Mouse (Mus musculus) embryo, embryonic 11.5 days (tissue): Measurements from ENCODE around the gene Msto1.
"Not testable (repeated sequence)": the region's sequence is repeated elsewhere in the genome, so short reads cannot be mapped to it uniquely, and the experiment has no call there.

Experiments used
- DNase-seq: peaks from one replicate; pipeline ENCODE4 v3.0.0-alpha.2; 2012; ENCODE audit warnings: low read depth, low spot score

Msto1 gene

DNA sequence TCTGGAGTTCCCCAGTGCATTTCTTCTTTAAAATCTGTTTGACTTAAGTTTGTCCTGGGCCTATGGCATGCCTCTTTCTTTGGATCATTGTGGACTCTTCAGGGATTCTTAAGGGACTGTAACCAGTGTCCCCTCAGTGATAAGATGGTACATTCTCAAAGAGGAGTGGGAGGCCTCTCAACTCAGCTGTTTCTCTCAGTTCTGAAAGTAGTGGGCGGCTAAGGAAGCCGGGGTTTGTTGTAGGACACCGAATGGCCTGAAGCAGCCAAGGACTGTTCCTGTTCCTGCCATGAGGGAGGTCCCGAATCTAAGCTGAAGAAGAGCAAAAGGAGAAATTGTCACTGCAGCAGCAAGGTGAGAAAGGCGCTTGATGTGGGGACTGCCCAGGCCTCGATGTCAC is 8.6 kb downstream of the Msto1 start:
- no peak for DNase-seq

DNA sequence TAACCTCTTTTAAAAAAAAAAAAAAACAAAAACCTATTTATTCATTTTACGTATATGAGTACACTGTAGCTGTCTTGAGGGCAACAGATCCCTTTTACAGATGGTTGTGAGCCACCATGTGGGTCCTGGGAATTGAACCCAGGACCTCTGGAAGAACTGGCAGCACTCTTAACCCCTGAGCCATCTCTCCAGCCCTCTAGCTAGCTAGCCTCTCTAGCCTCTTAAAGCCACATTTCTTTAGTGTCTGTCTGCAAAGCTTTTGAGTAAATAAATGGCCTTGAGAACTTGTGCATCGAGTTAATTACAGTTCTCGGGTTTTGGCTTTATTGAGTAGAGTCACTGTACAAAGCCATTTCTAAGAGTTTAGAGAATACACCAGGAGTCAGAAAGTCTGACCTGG is 9.0 kb downstream of the Msto1 start:
- DNase-seq: no peak

DNA sequence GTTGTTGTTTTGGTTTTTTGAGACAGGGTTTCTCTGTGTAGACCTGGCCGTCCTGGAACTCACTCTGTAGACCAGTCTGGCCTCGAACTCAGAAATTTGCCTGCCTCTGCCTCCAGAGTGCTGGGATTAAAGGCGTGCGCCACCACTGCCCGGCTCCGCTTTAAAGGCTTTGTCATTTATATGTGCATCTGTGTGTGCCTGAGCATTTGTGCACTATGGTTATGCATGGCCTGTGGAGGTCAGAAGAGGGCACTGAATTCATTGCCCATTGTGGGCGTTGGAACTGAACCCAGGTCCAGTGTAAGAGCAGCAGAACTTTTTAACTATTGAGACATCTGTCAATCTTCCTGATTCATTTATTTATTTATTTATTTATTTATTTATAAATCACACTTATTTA is 20.8 kb downstream of the Msto1 start:
- DNase-seq: not testable (repeated sequence)

DNA sequence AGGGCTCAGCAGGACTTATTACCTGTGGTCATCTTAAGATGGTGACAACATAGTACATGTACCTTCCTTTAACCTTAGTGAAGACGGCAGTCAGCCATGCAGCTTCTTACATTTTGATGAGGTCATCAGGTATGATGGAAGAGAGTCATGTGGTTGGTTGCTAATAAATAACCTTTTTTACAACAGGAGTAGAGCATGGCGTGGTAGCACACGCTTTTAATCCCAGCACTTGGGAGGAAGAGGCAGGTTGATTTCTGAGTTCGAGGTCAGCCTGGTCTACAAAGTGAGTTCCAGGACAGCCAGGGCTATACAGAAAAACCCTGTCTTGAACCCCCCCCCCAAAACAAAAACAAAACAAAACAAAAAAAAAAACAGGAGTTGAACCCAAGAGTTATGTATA is 31.3 kb downstream of the Msto1 start:
- DNase-seq: not testable (repeated sequence)

DNA sequence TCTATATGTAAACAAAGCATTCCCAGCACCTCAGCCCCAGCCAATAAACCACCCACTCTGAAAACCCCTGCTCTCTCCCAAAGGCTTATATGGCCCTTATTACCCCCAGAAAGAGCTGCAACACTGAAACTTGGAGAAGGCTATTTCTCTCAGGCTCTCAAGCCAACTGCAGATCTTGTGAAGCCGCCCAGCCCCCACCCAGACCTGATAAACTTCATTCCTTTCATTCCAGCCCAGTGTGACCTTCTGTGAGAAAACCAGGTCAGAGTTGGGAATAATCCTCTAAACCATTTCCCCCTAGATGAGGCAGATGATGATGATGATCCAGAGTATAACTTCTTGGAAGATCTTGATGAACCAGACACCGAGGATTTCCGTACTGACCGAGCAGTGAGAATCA is 45.4 kb downstream of the Msto1 start:
- not testable (repeated sequence) for DNase-seq

DNA sequence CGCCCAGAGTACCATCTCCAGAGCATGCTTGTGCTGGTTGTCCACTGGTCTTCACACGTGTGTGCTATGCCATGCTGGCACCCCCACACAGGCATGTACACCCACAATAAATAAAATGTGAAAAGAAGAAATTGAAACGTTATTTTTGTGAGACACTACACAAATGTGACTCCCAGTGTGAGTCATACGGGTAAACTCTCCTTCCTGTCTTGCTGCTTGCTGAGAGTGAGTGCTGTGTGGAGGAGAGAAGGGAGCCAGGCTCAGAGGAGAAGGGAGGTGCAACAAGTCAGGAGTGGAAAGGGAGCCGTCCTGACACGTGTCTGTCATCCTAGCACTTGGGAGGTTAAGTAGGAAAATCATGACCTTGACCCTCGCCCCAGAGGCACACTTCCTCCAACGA is 46.6 kb downstream of the Msto1 start:
- not testable (repeated sequence) for DNase-seq

DNA sequence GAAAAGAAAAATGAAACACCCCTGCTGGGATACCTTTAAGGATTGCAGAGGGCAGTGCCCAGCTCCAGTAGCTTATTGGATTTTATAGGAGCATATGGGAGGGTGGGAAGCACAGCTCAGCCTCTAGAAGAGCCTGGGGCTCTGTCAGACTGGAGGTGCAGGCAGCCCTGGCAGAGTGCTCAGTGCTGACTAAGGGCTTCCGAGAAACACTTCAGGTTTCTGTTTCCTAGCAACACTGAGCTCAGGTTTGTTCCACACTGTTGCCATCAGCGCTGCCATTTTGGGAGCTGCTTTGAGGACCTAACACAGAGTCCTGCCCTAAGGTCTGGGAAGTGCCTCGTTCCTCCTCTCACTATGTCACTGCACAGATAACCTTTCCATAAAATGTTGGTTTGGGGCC is 47.1 kb downstream of the Msto1 start:
- DNase-seq: not testable (repeated sequence)

DNA sequence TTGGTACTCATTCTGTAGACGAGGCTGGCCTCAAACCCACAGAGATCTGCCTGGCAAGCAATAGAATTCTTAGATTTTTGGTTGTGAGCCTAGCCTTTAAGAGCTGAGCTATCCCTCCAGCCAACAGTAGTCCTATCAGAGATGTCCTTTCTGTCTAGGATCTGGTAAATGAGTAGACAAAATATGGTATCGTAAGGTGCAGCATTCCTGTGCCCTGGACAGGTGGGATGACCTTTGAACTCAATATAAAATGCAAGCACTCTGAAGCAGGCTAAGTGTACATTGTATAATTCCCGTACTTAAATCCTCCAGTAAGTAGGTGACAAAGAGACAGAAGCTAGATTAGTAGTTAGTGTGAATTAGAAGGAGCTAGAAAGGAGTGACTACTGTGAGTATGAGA is 51.7 kb downstream of the Msto1 start:
- no peak for DNase-seq

DNA sequence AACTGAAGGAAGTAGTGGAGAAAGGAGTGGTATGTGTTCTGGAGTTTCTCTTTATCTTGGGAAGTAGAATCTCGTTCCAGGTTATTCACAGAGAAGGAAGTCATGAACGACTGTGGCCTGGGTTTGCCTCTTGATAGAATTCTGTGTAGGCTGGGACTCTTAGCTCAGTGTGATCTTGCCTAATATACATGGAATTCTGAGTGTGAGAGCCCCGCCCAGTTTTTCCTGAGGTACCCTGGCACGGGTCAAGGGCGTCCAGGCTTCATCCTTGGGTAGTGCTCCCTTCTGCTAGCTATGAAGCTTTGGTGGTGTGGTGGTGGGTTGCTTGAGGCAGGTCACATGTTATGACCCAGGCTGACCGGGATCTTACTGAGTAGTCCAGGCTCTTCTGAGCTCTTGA is 58.0 kb downstream of the Msto1 start:
- no peak for DNase-seq
